Mouse (Mus musculus): ENCODE measurements around the gene Ahrr.

The Ahrr gene

GRCm38 (mm10) chr13:74292167-74292566 lies at the start of gene Ahrr:
Gene Ahrr, minus strand, starts transcription at chr13:74292331.
- in situ Hi-C loops (cut with MboI, MseI), result no loop called here

- in situ Hi-C loops (cut with MboI, MseI), result loop anchor here (10.0 kb wide), 1 partner anchor 184 kb away; no protein-coding TSS in a partner anchor
Observed at GRCm38 (mm10) chr13:74341036-74341435, 48.9 kb upstream of the Ahrr start.

GRCm38 (mm10) chr13:74329321-74329720 lies 37.2 kb upstream of the Ahrr start:
- in situ Hi-C loops (cut with MboI, MseI), result no loop called here

GRCm38 (mm10) chr13:74317170-74317849 lies 25.2 kb upstream of the Ahrr start, which contains the start of gene Pdcd6:
Gene Pdcd6, minus strand, starts transcription at chr13:74317580.
- in situ Hi-C loops (cut with MboI, MseI), result no loop called here

- in situ Hi-C loops (cut with MboI, MseI), result no loop called here
Observed at GRCm38 (mm10) chr13:74316789-74317169, 24.6 kb upstream of the Ahrr start.

- in situ Hi-C loops (cut with MboI, MseI), result no loop called here
Observed at GRCm38 (mm10) chr13:74316386-74316785, 24.3 kb upstream of the Ahrr start.

- in situ Hi-C loops (cut with MboI, MseI), result no loop called here
Observed at GRCm38 (mm10) chr13:74314616-74315015, 22.5 kb upstream of the Ahrr start.

- in situ Hi-C loops (cut with MboI, MseI), result no loop called here
Observed at GRCm38 (mm10) chr13:74305780-74306179, 13.6 kb upstream of the Ahrr start.

GRCm38 (mm10) chr13:74305380-74305779 lies 13.2 kb upstream of the Ahrr start:
- in situ Hi-C loops (cut with MboI, MseI), result no loop called here

GRCm38 (mm10) chr13:74302050-74303037 lies 10.2 kb upstream of the Ahrr start:
- in situ Hi-C loops (cut with MboI, MseI), result no loop called here

GRCm38 (mm10) chr13:74301607-74301984 lies 9.5 kb upstream of the Ahrr start:
- in situ Hi-C loops (cut with MboI, MseI), result no loop called here

- in situ Hi-C loops (cut with MboI, MseI), result no loop called here
Observed at GRCm38 (mm10) chr13:74300925-74301606, 8.9 kb upstream of the Ahrr start.

GRCm38 (mm10) chr13:74296376-74296775 lies 4.2 kb upstream of the Ahrr start:
- in situ Hi-C loops (cut with MboI, MseI), result loop anchor here (5.0 kb wide), 1 partner anchor 199 kb away; no protein-coding TSS in a partner anchor

GRCm38 (mm10) chr13:74289646-74290045 lies 2.5 kb downstream of the Ahrr start:
- in situ Hi-C loops (cut with MboI, MseI), result loop anchor here (10.0 kb wide), 1 partner anchor 175 kb away; no protein-coding TSS in a partner anchor

- in situ Hi-C loops (cut with MboI, MseI), result loop anchor here (10.0 kb wide), 1 partner anchor 167 kb away; no protein-coding TSS in a partner anchor
Observed at GRCm38 (mm10) chr13:74282299-74282698, 9.8 kb downstream of the Ahrr start.

GRCm38 (mm10) chr13:74275726-74276125 lies 16.4 kb downstream of the Ahrr start:
- in situ Hi-C loops (cut with MboI, MseI), result no loop called here

- in situ Hi-C loops (cut with MboI, MseI), result no loop called here
Observed at GRCm38 (mm10) chr13:74260231-74260992, 31.7 kb downstream of the Ahrr start.

GRCm38 (mm10) chr13:74259460-74260230 lies 32.5 kb downstream of the Ahrr start:
- in situ Hi-C loops (cut with MboI, MseI), result loop anchor here (10.0 kb wide), 1 partner anchor 625 kb away; no protein-coding TSS in a partner anchor

- in situ Hi-C loops (cut with MboI, MseI), result no loop called here
Observed at GRCm38 (mm10) chr13:74246494-74246893, 45.6 kb downstream of the Ahrr start.

GRCm38 (mm10) chr13:74245899-74246231 lies 46.3 kb downstream of the Ahrr start:
- in situ Hi-C loops (cut with MboI, MseI), result no loop called here
